Mouse (Mus musculus): ENCODE measurements around the gene Itga11. TPM values are rescaled to one million over a fixed set of nuclear protein-coding genes. Genes with fewer than 3 reads are reported as not detected.

Gene Itga11
- polyA plus RNA-seq, 1 experiment from 2014 or later, result not detected

DNA sequence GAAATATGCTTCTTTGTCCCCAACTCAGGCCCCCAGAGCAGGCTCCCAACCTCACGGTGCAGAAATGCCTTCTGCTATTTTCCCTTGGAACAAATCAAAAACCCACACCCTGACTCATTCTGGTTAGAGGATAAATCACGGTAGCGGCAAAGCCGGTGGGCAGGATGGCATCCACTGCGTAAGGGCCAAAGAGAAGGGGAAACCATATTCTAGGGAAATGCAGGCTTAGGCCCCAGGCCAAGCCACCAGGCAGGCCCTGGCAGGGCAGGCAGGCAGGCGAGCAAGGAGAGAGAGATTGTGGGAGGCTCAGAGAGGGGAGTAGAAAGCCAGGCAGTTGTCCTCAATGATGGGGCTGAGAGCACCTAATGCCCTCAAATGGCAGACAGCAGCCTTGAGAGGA lies 34.7 kb downstream of the Itga11 start:
- Histone ChIP-seq H3K36me3 (ENCODE audit: inconsistent target) (no peaks in the 10 kb centered on the region), H3K27ac (no peak overlapping the region), H3K79me2 (ENCODE audit: inconsistent target) (no peaks in the 10 kb centered on the region), H3K4me3 (ENCODE audit: inconsistent target) (no peak overlapping the region)
- WGBS (ENCODE audit: missing documents), result 77% methylated on average over 6 of the region's 6 CpGs

DNA sequence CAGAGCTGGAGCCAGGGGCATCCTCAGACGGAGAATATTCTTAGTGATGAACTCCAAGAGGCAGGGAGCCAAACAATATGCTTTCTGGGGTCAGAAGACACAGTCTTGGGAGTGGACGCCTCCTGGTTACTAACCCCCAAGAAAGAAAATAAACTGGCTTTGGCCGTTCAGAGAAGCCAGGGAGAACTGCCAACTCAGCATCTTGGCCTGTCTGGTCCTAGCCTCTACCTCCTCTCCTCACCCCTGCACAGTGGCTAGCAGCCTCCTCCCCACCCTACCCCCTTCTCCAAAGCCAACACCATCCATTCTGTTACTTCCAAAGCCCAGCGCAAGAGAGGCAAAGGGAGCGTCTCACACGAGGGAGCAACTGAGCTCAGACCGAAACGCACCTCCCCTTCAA lies 35.4 kb downstream of the Itga11 start:
- no peak overlapping the region for H3K27ac ChIP-seq
- H3K79me2 ChIP-seq (ENCODE audit: inconsistent target), result no peaks in the 10 kb centered on the region
- no peak overlapping the region for H3K4me3 ChIP-seq (ENCODE audit: inconsistent target)
- H3K36me3 ChIP-seq (ENCODE audit: inconsistent target), result no peaks in the 10 kb centered on the region
- WGBS (ENCODE audit: missing documents), result 91% methylated on average over 8 of the region's 8 CpGs

DNA sequence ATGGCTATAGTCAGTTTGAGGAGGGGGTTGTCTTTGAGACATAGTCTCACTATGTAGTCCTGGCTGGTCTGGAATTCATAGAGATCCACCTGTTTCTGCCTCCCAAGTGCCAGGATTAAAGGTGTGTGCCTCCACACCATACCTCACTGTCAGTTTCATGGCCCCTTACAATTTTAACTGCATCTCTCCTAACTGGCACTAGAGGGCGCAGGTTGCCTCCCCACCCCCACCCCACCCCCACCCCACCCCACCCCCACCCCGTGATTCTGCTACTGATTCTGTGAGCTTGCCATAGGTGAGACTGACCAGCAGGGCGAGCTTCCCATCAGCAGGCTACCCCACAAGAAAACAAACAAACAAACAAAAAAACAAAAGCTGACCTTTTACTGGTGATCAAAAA lies 36.7 kb downstream of the Itga11 start:
- WGBS (ENCODE audit: missing documents), result 67% methylated on average over 2 of the region's 3 CpGs
- Histone ChIP-seq H3K4me3 (ENCODE audit: inconsistent target) (no peak overlapping the region), H3K36me3 (ENCODE audit: inconsistent target) (no peaks in the 10 kb centered on the region), H3K79me2 (ENCODE audit: inconsistent target) (no peaks in the 10 kb centered on the region), H3K27ac (no peak overlapping the region)

DNA sequence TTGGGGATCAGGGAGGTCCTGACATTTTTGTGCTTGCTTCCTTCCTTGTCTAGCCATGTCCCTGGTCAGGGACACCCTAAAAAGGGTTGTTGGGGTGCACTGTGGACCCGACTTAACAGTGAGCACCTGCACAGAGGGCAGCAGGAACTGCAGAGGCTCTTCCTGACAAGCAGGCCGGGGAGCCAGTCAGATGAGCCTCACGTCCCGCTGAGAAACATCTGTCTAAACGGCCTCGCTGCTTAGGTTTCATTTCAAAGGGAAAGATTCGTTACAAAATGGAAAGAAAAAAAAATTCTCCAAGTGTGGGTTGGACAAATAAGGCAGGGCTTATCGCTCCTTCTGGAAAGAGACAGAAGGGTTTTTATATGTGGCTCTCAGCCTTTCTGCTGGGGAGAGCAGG lies 40.4 kb downstream of the Itga11 start:
- no peak overlapping the region for H3K4me3 ChIP-seq (ENCODE audit: inconsistent target)
- H3K27ac ChIP-seq, result no peak overlapping the region
- H3K79me2 ChIP-seq (ENCODE audit: inconsistent target), result no peaks in the 10 kb centered on the region
- 60% methylated on average over 8 of the region's 8 CpGs for WGBS (ENCODE audit: missing documents)
- H3K36me3 ChIP-seq (ENCODE audit: inconsistent target), result no peaks in the 10 kb centered on the region

DNA sequence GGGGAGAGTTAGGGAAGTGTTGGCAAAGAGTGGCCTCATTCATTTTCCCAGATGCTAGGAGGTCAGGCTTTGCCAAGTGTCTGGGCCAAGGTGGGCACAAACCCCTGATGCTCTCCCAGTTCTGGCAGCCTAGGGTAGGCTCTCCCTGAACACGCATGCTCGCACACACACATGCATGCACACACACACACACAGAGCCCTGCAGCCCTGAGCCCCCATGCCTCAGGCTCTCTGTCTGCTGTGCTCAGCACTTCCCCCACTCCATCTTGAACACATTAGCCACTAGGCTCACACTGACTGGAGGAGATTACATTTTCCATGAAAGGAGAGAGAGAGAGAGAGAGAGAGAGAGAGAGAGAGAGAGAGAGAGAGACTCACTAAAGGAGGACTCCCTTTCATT lies 44.2 kb downstream of the Itga11 start:
- Histone ChIP-seq H3K4me3 (ENCODE audit: inconsistent target) (no peak overlapping the region), H3K36me3 (ENCODE audit: inconsistent target) (no peaks in the 10 kb centered on the region), H3K27ac (no peak overlapping the region), H3K79me2 (ENCODE audit: inconsistent target) (no peaks in the 10 kb centered on the region)
- WGBS (ENCODE audit: missing documents), result 91% methylated on average over 2 of the region's 2 CpGs

DNA sequence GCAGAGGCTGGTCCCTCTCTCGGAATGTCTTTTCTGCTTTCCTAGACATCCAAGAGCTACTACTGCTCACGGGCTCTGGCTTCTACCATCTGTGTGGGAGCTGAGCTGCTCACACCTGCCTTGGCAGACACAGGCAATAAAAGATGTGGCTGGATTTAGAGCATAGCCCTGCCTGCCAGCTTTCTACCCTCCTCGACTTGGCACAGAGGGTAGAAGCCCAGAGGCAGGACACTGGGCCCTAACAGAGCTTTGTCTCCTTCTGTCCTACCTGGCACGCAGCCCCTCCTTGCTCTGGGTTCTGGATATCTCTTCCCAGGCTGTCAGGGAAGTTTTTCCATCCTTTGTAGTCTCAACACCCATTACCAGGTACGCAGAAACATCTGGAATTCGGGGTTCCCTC lies 45.1 kb downstream of the Itga11 start:
- no peak overlapping the region for H3K4me3 ChIP-seq (ENCODE audit: inconsistent target)
- no peak overlapping the region for H3K27ac ChIP-seq
- WGBS (ENCODE audit: missing documents), result 83% methylated on average over 6 of the region's 6 CpGs
- no peaks in the 10 kb centered on the region for H3K79me2 ChIP-seq (ENCODE audit: inconsistent target)
- H3K36me3 ChIP-seq (ENCODE audit: inconsistent target), result no peaks in the 10 kb centered on the region

DNA sequence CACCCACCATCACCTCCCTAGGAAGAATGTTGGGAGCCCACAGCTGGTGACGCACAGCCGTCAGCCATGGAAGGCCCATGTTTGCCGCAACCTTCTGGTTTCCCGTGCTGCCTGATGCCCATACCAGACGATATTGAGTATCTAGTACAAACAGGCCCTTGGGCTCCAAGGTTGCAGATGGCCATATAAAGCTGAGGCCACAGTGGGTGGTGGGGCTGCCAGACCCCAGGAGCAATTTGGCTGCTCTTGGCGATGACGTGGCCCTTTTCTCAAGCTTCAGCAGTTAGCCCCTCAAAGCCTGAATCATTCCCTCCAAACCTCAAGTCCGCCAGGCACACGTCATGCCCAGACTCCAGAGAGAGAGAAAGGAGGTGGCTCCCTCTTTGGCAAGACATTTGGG lies 46.5 kb downstream of the Itga11 start:
- WGBS (ENCODE audit: missing documents), result 95% methylated on average over 9 of the region's 9 CpGs
- Histone ChIP-seq H3K27ac (no peak overlapping the region), H3K79me2 (ENCODE audit: inconsistent target) (no peaks in the 10 kb centered on the region)

DNA sequence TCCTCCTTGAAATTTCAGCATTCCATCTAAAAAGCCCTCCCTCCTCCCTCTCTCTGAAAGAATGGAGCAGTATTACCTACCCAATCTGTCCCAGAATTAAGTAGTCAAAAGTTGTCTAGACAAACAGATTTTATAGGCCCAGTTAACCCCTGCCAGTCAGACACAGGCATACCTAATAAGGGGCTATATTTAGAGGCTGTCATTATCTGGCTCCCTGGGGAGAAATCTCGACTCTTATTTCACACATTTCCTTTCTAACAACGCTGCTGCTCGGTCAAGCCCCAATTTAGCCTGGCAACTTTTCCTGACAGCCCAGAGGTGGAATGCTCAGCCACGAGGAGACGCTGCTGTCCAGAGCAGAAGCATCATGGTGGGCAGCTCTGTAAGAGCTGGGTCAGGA lies 47.6 kb downstream of the Itga11 start:
- WGBS (ENCODE audit: missing documents), result 42% methylated on average over 5 of the region's 5 CpGs
- no peaks in the 10 kb centered on the region for H3K79me2 ChIP-seq (ENCODE audit: inconsistent target)
- no peak overlapping the region for H3K27ac ChIP-seq
- no peak overlapping the region for H3K4me3 ChIP-seq (ENCODE audit: inconsistent target)
- no peaks in the 10 kb centered on the region for H3K36me3 ChIP-seq (ENCODE audit: inconsistent target)

More for the DNA sequence above, 46.5 kb downstream of the Itga11 start:
- H3K36me3 ChIP-seq (ENCODE audit: inconsistent target), result no peaks in the 10 kb centered on the region
- H3K4me3 ChIP-seq (ENCODE audit: inconsistent target), result no peak overlapping the region

DNA sequence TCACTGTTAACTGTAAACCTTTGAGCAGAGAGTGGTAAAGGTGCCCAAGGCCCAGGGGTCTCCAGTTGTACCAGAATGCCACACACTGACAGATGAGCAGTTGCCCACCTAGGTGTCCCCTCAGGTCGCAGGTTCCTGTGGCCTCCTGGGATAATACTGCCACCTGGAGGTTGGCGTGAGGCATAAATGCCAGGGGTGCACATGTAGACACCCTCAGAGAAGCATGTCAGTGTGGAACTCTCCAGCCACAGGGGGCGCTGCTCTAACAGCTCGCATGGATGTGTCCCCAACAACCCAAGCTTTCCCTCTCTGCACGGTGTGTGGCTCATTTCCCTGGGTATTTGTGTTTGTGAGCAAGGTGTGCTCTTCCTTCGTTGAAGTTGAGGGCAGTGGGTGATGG lies 48.8 kb downstream of the Itga11 start:
- no peak overlapping the region for H3K27ac ChIP-seq
- no peaks in the 10 kb centered on the region for H3K36me3 ChIP-seq (ENCODE audit: inconsistent target)
- 63% methylated on average over 6 of the region's 6 CpGs for WGBS (ENCODE audit: missing documents)
- no peak overlapping the region for H3K4me3 ChIP-seq (ENCODE audit: inconsistent target)
- H3K79me2 ChIP-seq (ENCODE audit: inconsistent target), result no peaks in the 10 kb centered on the region

DNA sequence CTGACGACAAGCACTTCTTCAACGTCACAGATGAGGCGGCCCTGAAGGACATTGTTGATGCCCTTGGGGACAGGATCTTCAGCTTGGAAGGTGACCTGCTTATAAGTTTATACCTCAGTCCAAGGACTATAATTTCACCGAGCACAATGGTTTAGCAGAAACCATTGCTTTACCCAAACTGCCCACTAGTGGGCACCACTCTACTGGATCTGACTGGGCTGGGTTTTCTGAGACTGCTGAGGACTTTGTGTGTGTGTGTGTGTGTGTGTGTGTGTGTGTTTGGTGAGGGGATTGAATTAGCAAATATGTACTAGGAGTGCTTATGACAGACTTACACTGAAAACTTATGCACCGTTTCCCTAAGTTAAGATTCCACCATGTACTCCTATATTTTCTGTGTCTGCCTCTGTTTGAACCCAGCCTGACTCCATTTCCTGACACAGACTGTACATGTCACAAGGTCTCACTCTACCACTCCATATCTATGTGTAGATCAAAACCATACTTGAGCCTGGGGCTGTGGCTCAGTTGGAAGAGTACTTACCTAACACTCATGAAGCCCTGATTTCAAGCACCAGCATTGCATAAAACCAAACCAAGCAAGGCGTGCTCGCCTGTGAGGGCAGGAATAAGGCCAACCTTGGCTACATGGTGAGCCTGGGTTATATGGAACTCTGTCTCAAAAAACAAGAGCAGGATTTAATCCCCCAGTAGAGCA lies 67.1 kb downstream of the Itga11 start:
- WGBS (ENCODE audit: missing documents), result 63% methylated on average over 7 of the region's 7 CpGs
- no peaks in the 10 kb centered on the region for H3K36me3 ChIP-seq (ENCODE audit: inconsistent target)
- no peak overlapping the region for H3K27ac ChIP-seq
- no peak overlapping the region for H3K4me3 ChIP-seq (ENCODE audit: inconsistent target)
- no peaks in the 10 kb centered on the region for H3K79me2 ChIP-seq (ENCODE audit: inconsistent target)

DNA sequence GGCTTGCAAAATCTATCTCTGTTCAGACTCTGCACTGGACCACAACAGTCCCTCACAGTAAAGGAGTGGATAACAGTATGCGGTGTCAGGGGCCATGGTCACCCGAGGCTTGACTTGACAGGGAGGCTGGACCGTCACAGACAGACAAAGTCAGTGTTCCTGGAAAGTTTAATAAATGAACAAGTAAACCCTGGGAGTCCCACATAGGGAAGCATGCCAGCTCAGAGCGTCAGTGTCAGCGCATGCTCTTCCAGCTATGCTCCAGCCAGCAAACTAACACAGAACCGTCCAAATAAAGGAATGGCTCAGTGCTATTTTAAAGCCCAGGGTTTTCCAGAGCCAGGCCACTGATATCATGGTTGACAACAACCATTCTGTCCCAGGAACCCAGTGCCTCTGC lies 69.0 kb downstream of the Itga11 start:
- no peak overlapping the region for H3K4me3 ChIP-seq (ENCODE audit: inconsistent target)
- H3K27ac ChIP-seq, result no peak overlapping the region
- H3K36me3 ChIP-seq (ENCODE audit: inconsistent target), result no peaks in the 10 kb centered on the region
- 90% methylated on average over 6 of the region's 6 CpGs for WGBS (ENCODE audit: missing documents)
- no peaks in the 10 kb centered on the region for H3K79me2 ChIP-seq (ENCODE audit: inconsistent target)

DNA sequence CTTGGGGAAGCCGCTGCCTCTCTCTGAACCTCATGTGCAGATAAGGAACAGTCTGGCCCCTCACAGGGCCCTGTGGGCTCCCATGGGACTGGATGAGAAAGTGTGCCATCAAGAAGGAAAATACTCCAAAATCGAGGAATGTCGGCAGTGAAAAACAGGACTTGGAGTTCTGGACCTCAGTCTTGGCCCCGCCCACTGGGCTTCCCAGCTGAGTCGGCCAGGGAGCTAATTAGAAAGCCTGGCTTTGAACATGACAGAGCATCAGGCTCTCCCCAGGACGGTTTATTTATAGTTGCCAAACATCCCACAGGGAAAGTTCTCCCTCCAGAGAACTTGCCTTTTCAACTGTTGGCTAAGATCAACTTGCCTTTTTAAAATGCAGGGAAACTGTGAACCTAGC lies 72.0 kb downstream of the Itga11 start:
- no peak overlapping the region for H3K27ac ChIP-seq
- WGBS (ENCODE audit: missing documents), result 81% methylated on average over 6 of the region's 6 CpGs
- H3K79me2 ChIP-seq (ENCODE audit: inconsistent target), result no peaks in the 10 kb centered on the region
- no peak overlapping the region for H3K4me3 ChIP-seq (ENCODE audit: inconsistent target)
- no peaks in the 10 kb centered on the region for H3K36me3 ChIP-seq (ENCODE audit: inconsistent target)

DNA sequence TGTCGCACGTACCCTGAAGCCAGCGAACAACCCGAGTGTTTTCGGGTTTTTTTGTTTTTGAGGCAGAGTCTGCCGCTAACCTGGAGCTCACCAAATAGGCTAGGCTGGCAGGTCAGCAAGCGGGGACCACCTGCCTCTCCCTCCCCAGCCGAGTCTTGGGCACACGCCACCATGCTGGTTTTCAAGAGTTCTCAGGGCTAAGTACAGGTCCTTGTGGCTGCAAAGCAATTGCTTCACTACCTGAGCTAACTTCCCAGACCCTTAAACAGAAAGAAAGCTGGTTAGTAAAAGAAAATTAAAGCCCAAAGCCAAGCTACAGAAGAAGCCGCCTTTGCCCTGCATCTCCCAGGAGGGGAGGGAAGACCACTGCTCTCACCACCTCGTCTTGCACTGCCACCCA lies 72.8 kb downstream of the Itga11 start:
- no peak overlapping the region for H3K27ac ChIP-seq
- whole genome bisulfite sequencing (ENCODE audit: missing documents), result 90% methylated on average over 11 of the region's 11 CpGs
- H3K36me3 ChIP-seq (ENCODE audit: inconsistent target), result no peaks in the 10 kb centered on the region
- no peaks in the 10 kb centered on the region for H3K79me2 ChIP-seq (ENCODE audit: inconsistent target)
- H3K4me3 ChIP-seq (ENCODE audit: inconsistent target), result no peak overlapping the region

DNA sequence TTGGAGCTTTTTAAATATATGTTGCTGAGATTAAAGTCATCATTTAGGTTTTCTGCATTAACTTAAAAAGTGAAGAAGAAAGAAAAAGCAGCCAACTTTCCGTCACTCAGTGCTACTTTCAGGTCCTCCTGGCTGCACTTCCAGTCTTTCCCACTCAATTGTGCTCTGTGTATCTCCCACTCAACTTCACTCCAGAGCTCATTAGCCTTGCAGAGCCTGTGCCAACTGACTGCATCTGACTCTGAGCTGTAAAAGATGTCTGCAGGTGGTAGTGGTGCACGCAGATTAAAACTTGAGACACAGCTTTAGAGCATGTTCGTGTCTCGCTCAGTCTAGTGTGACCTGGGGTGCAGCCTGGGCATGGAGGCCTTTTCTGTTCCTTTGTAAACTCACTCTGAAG lies 80.7 kb downstream of the Itga11 start:
- no peaks in the 10 kb centered on the region for H3K36me3 ChIP-seq (ENCODE audit: inconsistent target)

DNA sequence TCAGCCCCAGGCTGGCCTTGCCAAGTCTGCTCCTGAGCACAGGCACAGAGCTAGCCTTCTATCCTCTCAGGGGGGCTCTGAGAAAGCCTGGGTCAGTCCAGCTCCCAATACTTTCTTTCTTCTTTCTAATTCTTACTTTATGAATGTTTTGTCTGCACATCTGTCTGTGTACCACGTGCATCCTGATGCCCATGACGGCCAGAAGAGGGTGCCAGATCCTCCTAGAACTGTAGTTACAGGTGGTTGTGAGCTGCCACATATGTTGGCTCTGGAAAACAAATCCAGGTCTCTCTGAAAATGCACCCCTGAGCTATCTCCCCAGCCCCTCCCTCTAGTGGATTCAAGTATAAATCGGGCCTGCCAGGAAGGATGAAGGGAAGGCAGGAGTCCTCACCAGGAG lies 82.0 kb downstream of the Itga11 start:
- H3K4me3 ChIP-seq (ENCODE audit: inconsistent target), result no peak overlapping the region
- H3K27ac ChIP-seq, result no peak overlapping the region
- 75% methylated on average over 3 of the region's 3 CpGs for WGBS (ENCODE audit: missing documents)
- no peaks in the 10 kb centered on the region for H3K79me2 ChIP-seq (ENCODE audit: inconsistent target)
- no peaks in the 10 kb centered on the region for H3K36me3 ChIP-seq (ENCODE audit: inconsistent target)

More for the DNA sequence above, 80.7 kb downstream of the Itga11 start:
- Histone ChIP-seq H3K4me3 (ENCODE audit: inconsistent target) (no peak overlapping the region), H3K27ac (no peak overlapping the region), H3K79me2 (ENCODE audit: inconsistent target) (no peaks in the 10 kb centered on the region)
- 94% methylated on average over 4 of the region's 4 CpGs for WGBS (ENCODE audit: missing documents)

DNA sequence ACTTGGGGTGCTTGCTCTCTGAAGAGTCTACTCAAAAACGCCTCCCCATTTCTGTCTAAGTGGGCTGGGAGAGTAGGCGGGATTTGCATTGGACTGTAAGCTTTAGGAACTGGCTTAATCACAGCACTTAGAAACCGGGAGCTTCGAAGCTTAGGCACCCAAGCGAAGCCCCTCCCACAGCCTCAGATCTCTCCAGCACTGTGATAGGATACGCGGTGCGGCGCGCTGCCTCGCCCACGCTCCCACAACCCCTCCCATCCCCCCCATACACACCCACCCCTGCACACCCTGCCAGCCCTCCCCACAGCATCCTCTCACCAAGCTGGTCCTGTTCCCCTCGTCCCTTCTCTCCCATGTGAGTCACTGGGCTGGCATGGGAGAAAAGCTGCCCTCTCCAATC lies 85.9 kb downstream of the Itga11 start:
- Histone ChIP-seq H3K79me2 (ENCODE audit: inconsistent target) (no peaks in the 10 kb centered on the region), H3K4me3 (ENCODE audit: inconsistent target) (no peak overlapping the region), H3K27ac (no peak overlapping the region), H3K36me3 (ENCODE audit: inconsistent target) (no peaks in the 10 kb centered on the region)
- WGBS (ENCODE audit: missing documents), result 32% methylated on average over 12 of the region's 13 CpGs

All from macrophage (primary cell).